Mouse (Mus musculus) lung, adult 10 weeks (tissue): ENCODE results near the gene Plek2. TPM values are rescaled to one million over a fixed set of nuclear protein-coding genes. Genes with fewer than 3 reads are reported as not detected.

Experiments
- polyA plus RNA-seq: library from polyadenylated mRNA; stranded (reverse); fragments of 350-450 nt; fragmentation: Illumina TruSeq; extraction: RNeasy Lipid Tissue Mini Kit (QIAGEN cat#74804); gene quantifications from one replicate; pipeline ENCODE4 v1.2.3, GENCODE M21; 2014; ENCODE audit warnings: low read depth, low replicate concordance; ENCODE audit not compliant: insufficient read depth

Plek2 gene
- polyA plus RNA-seq, result 0.77 TPM

DNA sequence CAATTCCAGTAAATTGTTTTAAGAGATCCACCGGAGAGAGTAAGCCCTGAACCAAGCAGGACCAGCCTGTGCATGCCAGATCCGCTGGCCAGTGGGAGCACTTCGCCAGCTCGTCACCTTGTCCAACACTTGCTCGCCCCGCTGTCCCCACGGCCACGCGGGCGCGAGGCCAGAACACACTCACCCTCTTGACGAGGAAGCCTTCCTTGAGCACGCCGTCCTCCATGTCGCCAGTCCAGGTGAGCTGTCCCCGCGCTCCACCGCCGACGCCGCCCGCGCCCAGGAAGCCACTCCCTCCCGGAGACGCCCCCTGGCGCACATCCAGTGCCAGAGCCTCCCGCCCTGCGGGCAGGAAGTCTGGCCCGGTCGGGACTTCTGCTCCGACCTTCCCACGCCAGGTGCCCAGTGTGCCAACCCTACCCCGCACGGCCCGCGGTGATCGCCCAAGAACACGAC is at the start of gene Plek2:
Gene Plek2 (minus strand): TSS at position 258 of the 456 bp plus-strand sequence.

DNA sequence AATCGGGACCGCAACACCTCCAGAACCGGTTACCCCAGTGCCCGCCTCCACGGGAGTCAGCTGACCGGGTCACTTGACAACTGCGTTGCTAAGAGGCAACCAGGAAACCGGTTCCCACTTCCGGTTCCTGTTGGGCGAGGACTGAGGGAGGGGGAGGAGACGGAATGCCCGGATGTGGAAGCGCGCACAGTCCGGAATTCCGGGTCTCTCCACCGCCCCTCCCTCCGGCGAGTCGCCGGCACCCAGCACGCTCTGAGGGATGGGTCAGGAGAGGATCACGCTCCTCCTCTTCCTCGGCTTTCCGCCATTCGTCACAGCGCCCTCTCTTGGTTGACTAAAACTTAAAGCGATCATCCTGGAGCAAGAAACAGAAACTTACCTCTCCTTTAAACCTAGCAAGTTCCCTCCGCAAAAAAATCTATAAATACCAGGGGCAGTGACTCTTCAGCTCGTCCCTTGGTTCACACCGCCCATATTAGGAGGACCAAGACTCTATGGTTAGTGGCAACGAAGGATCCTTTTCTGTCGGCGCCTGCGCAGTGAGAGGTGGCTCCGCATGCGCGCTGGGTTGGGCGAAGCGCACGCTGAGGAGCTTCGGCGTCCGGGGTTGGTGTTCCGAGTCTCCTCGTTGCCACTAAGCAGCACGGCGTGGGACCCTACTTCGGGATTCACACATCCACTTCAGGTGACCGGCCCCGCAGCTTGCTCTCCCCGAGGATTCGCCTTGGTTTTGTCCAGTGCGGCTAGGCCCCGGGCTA is 45.1 kb downstream of the Plek2 start, which contains the start of the genes Atp6v1d and Eif2s1:
Gene Atp6v1d (minus strand): TSS at position 143 of the 758 bp plus-strand sequence.
Gene Eif2s1 (plus strand): TSS at position 324 of the 758 bp plus-strand sequence.

Other genes starting within 250 kb of the Plek2 start
- gene Fam71d, start 215.4 kb downstream of the Plek2 start, polyA plus RNA-seq, result not detected
- gene Mpp5, start 158.1 kb downstream of the Plek2 start, polyA plus RNA-seq, result 22.6 TPM
- gene Atp6v1d, start 45.3 kb downstream of the Plek2 start, polyA plus RNA-seq, result 58.9 TPM
- 30.2 TPM for gene Eif2s1, start 45.1 kb downstream of the Plek2 start, polyA plus RNA-seq
- 7.6 TPM for gene Tmem229b, start 100.7 kb upstream of the Plek2 start, polyA plus RNA-seq
- gene Plekhh1, start 122.2 kb upstream of the Plek2 start, polyA plus RNA-seq, result 3.8 TPM
- 8.8 TPM for gene Pigh, start 182.7 kb upstream of the Plek2 start, polyA plus RNA-seq
- gene Arg2, start 223.8 kb upstream of the Plek2 start, polyA plus RNA-seq, result 9.8 TPM